Mouse (Mus musculus) bone marrow macrophage, adult 2 months (primary cell): ENCODE measurements around the gene Chtop.

Experiments used
- CTCF ChIP-seq: IDR thresholded peaks from 2 replicates; pipeline ENCODE4 v1.5.1; 2012; ENCODE audit warnings: low read depth, mild to moderate bottlenecking, low read length, moderate library complexity
- POLR2A ChIP-seq: IDR thresholded peaks from 2 replicates; pipeline ENCODE4 v1.6.1; 2012; ENCODE audit warnings: mild to moderate bottlenecking, low read depth, low read length, borderline replicate concordance

GRCm38 (mm10) chr3:90540904-90541303 is 31.6 kb upstream of the Chtop start:
- no peak for TF ChIP-seq POLR2A
- no peak for TF ChIP-seq CTCF
